Mouse (Mus musculus) cerebellum, postnatal 14 days (tissue): ENCODE measurements around the gene Plxdc1.
A peak's percentile ranks its signal among the peaks of the same experiment; 100 is the strongest.

Source experiments
- DNase-seq, 2 experiments: peaks; one replicate each; pipeline ENCODE4 v3.0.0; 2021; ENCODE audit warnings: mixed read lengths in 2 of 2

The Plxdc1 gene

GRCm38 (mm10) chr11:98016177-98016576, 29.9 kb upstream of the Plxdc1 start:
- DNase-seq: no peak

DNA sequence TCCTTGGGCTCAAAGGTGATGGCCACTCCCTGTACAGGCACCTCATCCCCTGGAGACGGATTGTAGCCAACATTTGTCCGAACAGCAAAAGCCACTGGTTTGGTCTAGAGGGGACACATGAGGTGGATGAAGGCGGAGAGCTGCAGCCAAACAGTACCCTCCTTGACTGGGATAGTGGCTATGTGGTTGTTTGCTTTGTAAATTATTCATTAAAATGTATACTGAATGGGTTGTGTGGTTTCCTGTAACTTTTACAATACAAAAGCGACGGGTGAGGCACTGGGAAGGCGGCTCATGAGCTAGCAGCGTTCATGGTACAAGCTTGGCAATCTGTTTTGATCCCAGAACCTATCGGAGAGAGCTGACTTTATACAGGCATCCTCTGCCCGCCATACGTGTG, 26.6 kb upstream of the Plxdc1 start:
- no peak for DNase-seq

- no peak for DNase-seq
Measured at GRCm38 (mm10) chr11:98011716-98012115, 25.5 kb upstream of the Plxdc1 start.

GRCm38 (mm10) chr11:98008087-98008486, 21.8 kb upstream of the Plxdc1 start:
- DNase-seq: no peak

- peak in 1 of 2 experiments; percentile 67 for DNase-seq
Measured at GRCm38 (mm10) chr11:98005686-98006085, 19.4 kb upstream of the Plxdc1 start.

- peak in 1 of 2 experiments; percentile 61 for DNase-seq
Measured at GRCm38 (mm10) chr11:98005076-98005475, 18.8 kb upstream of the Plxdc1 start.

DNA sequence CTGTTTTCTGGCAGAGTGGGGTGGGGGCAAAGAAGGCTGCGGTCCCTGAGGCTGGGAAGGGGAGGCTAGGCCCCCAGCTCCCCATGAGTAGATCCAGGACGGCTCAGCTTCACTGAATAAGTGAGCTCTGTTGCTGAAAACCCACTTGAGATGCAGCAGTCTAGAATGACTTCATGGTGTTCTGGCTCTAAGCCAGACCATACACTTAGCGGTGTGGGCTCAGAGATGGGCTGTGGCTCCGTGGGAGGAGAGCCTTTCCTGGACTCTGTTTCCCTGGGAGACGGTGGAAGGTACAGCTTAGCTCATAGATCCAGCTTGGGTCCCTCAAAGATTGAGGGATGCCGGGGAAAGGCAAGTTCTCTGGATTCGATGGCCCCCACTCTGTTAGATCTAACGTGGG, 17.9 kb upstream of the Plxdc1 start:
- no peak for DNase-seq

DNA sequence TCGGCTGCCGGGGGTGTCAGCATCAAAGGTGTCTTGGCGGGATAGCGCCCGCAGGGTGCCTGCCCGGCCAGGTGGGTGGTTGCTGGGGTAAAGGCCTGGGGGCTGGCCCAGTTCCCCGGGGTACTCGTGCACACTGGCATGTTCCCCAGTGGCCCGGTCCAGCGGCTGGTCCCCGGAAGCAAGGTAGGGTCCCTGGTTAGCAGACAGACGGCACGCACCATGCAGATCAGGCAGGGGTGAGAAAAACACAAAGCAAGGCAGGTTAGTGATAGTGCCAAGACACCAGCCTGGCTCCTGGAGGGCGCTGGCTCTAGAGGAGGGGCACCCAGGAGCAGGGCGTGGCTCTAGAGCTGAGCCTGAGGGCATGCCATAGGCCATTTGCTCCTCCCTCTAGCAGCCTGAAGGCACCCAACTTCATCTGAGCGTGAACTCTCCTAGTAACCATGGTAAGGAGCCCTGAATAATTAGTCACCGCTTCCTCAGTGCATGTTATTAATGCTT, 17.0 kb upstream of the Plxdc1 start:
- no peak for DNase-seq

DNA sequence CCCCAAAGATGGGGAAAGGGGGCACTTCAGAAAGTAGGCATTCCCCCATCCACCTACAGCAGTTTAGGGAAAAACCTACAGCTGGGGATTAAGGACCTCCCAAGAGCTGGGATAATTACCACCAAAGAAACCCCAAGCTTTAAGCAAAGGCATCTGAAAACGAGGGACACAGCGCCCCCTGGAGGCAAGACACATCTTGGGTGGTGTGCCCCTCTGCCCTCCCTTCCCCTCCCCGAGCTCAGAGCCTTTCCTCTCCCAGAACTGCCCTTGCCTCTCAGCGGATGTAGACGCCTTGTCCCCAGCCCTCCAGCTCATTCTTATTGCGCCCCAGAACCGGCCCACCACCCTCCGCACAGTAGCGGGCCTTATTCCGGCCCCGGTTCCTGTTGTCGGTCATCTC, 16.4 kb upstream of the Plxdc1 start:
- peak; percentile 83 to 96 for DNase-seq

DNA sequence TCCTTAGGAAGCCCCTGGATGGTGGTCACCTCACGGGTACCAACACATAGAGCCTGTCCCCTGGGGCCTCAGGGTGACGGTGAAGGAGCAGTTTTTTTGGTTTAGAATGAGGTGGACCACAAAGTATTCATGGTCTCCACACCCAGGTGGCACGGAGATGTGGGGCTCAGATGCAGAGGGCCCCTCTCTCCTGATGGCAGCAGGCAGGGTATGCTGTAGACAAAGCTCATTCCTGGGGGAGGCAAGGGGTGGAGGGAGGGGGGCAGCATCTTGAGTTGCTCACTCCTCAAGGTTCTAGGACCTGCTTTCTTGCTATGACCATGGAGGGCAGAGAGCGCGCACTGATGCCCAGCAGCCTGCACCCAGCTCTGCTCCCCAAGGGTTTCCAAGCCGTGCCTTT, 15.7 kb upstream of the Plxdc1 start:
- DNase-seq: no peak

GRCm38 (mm10) chr11:98001351-98001824, 15.1 kb upstream of the Plxdc1 start:
- DNase-seq: no peak

- no peak for DNase-seq
Measured at GRCm38 (mm10) chr11:98000378-98001140, 14.3 kb upstream of the Plxdc1 start.

DNA sequence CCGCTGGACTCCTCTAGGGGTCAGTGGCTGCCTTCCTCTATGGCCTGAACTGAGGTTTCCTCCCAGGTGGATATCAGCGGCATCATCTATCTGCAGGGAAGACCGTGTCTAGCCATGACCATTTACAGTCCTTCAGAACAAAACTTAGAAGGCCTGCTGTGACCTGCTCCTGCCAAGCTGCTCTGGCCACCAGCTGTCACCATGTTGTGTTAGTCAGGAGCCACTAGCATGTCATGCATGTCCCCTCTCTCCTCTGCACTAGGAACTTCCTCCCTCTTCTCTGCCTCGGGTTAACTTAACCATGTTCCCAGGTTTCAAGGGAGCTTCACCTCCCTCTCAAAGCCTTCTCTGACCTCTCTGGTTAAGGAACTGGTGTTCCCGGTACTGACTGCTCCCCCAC, 13.5 kb upstream of the Plxdc1 start:
- DNase-seq: no peak

DNA sequence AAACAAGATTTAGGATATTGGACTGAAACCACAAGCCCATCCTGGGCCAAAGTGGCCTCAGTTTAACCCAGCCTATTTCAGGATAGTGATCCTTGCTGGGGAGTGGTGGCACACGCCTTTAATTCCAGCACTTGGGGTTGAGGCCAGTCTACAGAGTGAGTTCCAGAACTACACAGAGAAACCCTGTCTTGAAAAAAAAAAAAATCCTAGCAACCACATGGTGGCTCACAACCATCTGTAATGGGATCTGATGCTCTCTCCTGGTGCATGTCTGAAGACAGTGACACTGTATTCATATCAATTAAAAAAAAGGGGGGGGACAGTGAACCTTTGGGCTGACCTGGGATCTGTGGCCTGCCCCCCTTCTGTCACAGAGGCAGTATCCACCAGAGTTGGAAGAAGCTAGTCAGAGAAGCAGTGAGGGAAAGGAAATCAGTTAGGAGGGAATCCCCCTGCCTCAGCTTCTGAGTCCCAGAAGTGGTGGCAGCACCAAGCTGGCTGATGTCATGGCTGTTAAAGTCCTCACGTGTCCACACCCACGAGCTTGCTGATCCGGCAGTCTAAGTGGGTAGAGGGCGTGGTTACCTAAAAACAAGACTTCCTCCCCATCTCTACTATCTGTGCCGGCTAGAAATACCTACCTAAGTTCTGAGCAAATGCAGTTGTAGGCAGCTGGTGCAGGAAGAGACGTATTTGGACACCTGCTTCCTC, 12.8 kb upstream of the Plxdc1 start:
- DNase-seq: no peak

DNA sequence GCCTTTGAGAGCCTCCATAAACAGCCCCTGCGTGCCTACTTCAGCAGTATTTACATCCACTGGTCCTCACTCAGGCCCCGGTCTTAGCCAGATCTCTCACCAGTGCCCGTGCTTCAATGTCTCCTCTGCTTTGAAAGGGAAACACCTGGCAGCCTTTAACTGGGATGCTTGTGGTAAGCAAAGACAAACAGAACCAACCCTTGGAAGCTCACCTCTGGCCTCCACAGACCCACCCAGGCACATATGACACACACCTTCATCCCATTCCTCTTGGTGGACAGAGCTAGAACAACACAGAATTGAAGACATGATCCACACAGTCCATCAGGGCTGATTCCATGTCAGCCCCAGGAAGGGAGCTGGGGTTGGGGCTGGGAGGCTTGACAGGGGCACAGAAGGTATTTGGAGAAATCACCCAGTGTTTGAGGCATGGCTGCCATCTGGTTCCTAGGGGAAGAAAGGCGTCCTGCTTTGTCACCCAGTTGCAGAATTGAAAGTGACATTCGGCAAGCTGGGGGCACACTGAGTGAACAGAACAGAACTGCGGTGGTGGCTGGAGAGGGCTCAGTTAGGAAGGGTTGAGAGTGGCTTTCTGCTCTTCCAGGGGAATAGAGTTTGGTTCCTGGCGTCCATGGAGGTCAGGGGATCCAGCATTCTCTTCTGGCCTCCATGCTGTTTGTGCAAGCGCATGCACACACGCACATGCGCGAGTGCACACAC, 12.0 kb upstream of the Plxdc1 start:
- DNase-seq: no peak

GRCm38 (mm10) chr11:97997387-97997960, 11.2 kb upstream of the Plxdc1 start:
- DNase-seq: no peak

GRCm38 (mm10) chr11:97996691-97997090, 10.4 kb upstream of the Plxdc1 start:
- DNase-seq: no peak

DNA sequence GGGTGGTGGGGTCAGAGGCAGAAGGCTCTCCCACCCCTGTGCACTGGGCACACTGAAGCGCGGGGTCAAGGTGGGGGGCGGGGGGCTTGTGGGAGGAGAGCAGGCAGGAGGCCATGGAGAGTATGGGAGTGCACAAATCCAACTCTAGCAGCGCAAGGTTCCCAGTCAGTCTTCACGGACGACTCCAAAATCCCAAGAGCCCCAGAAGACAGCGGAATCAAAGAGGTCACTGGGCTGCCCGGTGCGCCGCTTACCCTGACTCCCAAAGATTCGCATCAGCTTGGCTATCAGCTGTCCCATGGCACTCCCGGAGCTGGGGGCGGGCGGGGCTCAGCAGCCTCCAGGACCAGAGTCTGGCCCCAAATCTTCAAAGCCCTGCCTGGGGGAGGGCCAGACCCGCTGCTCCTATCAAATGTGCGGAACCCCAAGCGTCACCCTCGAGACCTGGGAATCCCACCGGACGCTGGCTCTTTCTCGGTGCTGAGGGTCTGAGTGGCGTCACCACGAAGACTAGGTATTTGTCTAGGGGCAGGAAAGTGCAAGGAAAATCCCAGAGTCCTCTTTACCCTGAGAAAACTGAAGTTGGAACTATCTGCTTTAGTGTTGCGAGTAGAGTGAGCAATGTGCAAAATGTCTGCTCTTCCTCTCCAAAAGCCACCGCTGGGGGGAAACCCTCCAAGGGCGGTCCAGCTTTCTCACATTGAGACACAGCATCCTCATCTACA, 9.5 kb upstream of the Plxdc1 start, which contains the start of gene Arl5c:
Gene Arl5c (minus strand): TSS at position 618 of the 725 bp plus-strand sequence.
- DNase-seq: peak in 1 of 2 experiments; percentile 30

GRCm38 (mm10) chr11:97994539-97995100, 8.4 kb upstream of the Plxdc1 start:
- peak; percentile 75 to 86 for DNase-seq

GRCm38 (mm10) chr11:97988530-97989096, 2.4 kb upstream of the Plxdc1 start:
- peak; percentile 91 to 93 for DNase-seq
